Mouse (Mus musculus) limb, embryonic 10.5 days (tissue): ENCODE results near the gene Pmm1. TPM values are rescaled to one million over a fixed set of nuclear protein-coding genes. Genes with fewer than 3 reads are reported as not detected.
"Not testable (repeated sequence)": the region's sequence is repeated elsewhere in the genome, so short reads cannot be mapped to it uniquely, and the experiment has no call there.

Experiments
- DNase-seq: peaks from one replicate; pipeline ENCODE4 v3.0.0-alpha.2; 2017; ENCODE audit warnings: low spot score
- H3K27ac ChIP-seq: fragments of 300-500 bp; sonication (generic); 2 replicates; pipeline ENCODE4 v1.5.1; 2016; ENCODE audit warnings: mild to moderate bottlenecking
- H3K27me3 ChIP-seq: fragments of 300-500 bp; sonication (generic); 2 replicates; pipeline ENCODE4 v1.6.1; 2016; ENCODE audit warnings: low read depth, mild to moderate bottlenecking; ENCODE audit not compliant: poor library complexity, severe bottlenecking
- H3K36me3 ChIP-seq: fragments of 300-500 bp; sonication (generic); 2 replicates; pipeline ENCODE4 v1.6.1; 2016; ENCODE audit warnings: mild to moderate bottlenecking, moderate library complexity
- H3K4me1 ChIP-seq: fragments of 300-500 bp; sonication (generic); 2 replicates; pipeline ENCODE4 v1.6.1; 2016
- H3K4me3 ChIP-seq: fragments of 300-500 bp; sonication (generic); 2 replicates; pipeline ENCODE4 v1.5.1; 2016; ENCODE audit warnings: mild to moderate bottlenecking, moderate library complexity
- H3K9me3 ChIP-seq: fragments of 300-500 bp; sonication (generic); replicated peaks from 2 replicates; pipeline ENCODE4 v1.6.1; 2016; ENCODE audit warnings: mild to moderate bottlenecking
- WGBS: fragments of 180-500 bp; shearing (Covaris S2); methylation state at CpG from one replicate; pipeline ENCODE4 v1.1.7; 2016; 5-methylcytosine and 5-hydroxymethylcytosine counted together
- polyA plus RNA-seq: library from polyadenylated mRNA; unstranded; fragments of >200 nt; fragmentation: Nextera tagmentation; extraction: Ambion mirVana; gene quantifications from 2 replicates; pipeline ENCODE4 v1.2.1, GENCODE M21; 2016

Gene Pmm1
- polyA plus RNA-seq, 1 experiment from 2014 or later: 18.1 TPM

DNA sequence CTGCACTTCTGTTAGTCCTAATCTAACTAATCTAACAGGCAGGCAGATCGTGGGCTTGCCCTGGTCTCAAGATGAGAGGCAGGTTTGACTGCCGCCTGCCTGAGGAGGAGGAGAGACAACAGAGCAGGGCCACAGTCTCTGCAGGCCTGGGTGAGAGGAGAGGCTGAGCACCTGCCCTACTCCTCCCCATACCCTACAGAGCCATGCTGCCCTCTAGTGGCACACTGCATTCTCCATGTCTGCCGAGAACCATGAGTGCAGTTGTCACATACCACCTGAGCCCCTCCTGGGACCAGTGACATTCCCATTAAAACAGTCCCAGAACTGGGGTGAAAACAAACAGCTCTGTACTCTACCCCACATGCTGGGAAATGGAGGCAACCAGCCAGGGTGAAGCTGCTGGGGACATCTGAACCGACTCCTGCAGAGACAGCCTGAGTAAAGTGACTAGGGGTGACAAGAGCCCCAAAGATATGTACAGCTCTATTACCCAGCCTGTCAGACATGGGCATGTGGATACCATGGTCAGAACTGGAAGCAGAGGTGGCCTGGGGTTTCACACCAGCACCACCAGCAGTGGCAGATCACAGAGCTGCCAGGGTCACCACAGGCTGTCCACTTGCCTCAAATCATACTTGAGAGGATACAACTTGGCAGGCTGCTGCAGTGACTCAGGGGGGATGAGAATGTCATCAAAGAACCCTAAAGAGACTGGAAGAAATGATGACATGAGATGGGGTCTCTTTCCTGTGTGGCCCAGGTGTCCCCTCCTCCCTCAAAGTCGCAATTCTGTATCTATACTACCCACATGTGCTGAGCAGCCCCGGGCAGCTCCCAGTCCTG is 42.9 kb downstream of the Pmm1 start:
- Histone ChIP-seq H3K9me3 (no peaks in the 10 kb centered on the region), H3K27me3 (no peaks in the 10 kb centered on the region), H3K36me3 (peaks cover 87% of the 10 kb centered on the region), H3K4me1 (no peaks in the 10 kb centered on the region), H3K27ac (no peak overlapping the region), H3K4me3 (no peak overlapping the region)
- peak; percentile 70 for DNase-seq
- WGBS: 61% methylated on average over 6 of the region's 6 CpGs

DNA sequence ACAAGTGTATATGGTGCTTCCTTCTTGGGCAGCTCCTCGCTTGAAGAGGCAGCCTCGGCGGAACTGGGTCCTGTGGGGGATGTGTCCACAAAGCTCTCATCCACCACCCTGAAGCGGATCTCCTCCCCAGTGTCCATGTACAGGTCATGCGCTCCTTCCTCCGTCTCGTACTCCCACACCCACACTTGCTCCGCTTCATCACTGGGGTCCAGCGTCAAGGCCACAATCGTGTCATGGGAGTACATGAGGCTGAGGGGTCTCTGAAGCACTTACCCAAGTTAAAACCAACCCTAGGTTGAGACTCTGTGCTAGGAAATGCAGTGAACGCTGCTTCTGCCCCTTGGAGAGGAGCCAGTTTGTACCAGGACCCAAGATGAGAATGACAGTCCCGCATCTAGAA is 43.5 kb downstream of the Pmm1 start:
- Histone ChIP-seq H3K4me1 (no peaks in the 10 kb centered on the region), H3K27me3 (no peaks in the 10 kb centered on the region), H3K9me3 (no peaks in the 10 kb centered on the region), H3K27ac (no peak overlapping the region), H3K4me3 (no peak overlapping the region), H3K36me3 (peaks cover 88% of the 10 kb centered on the region)
- 94% methylated on average over 12 of the region's 12 CpGs for WGBS
- DNase-seq: no peak

DNA sequence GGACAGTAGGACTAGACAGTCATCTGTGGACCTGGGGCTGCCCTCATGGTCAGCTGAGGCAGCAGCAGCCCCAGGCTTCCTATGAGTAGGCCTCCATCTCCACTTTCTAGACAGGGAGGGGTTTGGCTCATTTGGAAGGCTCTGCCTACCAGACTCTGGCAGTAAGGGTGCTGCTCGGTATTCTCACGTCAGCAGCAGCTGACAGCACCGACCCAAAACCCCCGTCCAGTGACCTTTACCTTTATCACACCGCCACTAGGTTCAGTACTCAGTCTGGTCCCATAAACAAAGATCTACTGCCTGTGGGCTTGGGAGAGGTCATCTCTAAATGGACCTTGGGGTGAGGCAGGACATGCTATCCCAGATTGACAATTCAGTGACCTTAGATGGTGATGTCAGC is 45.1 kb downstream of the Pmm1 start:
- H3K36me3 ChIP-seq: peaks cover 91% of the 10 kb centered on the region
- no peaks in the 10 kb centered on the region for H3K27me3 ChIP-seq
- no peak for DNase-seq
- no peak overlapping the region for H3K4me3 ChIP-seq
- WGBS: 88% methylated on average over 5 of the region's 5 CpGs
- H3K4me1 ChIP-seq: no peaks in the 10 kb centered on the region
- no peaks in the 10 kb centered on the region for H3K9me3 ChIP-seq
- H3K27ac ChIP-seq: no peak overlapping the region

DNA sequence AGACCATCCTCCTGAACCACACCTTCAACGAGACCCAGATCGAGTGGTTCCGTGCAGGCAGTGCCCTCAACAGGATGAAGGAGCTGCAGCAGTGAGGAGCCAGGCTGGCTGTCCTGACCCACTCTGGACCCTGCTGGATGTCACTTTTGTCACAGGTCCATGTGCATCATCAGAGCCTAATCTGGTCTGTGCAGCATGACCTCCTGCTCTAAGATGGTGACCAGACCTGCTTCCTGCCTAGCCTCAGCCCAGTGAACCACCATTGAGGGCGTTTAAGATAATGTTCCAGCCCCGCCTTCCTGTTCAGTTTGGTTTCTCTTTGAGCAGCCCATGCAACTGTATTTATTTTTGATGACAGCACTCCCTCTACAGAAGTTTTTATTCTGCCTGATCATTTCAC is 46.1 kb downstream of the Pmm1 start:
- no peak overlapping the region for H3K4me3 ChIP-seq
- no peak overlapping the region for H3K27ac ChIP-seq
- no peaks in the 10 kb centered on the region for H3K27me3 ChIP-seq
- no peaks in the 10 kb centered on the region for H3K4me1 ChIP-seq
- H3K9me3 ChIP-seq: no peaks in the 10 kb centered on the region
- no peak for DNase-seq
- peaks cover 95% of the 10 kb centered on the region for H3K36me3 ChIP-seq
- 86% methylated on average over 5 of the region's 5 CpGs for WGBS

DNA sequence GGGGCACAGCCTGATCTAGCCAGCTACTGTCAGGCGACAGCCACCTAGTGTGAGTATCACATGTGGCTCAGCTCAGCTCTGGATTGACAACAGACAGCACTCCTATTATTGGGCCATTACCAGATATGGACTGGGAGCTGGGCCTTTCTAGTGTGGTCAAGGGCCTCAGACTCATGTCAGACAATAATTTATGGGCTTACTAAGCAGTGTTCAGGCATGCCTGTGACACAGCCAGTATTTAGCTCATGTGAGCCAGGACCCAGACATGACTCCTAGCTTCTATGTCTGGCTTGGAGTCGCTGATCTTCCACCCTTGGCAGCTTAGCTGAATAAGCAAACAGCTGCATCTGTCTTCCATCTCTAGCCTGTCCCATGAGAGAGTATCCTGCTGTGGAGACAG is 48.2 kb downstream of the Pmm1 start:
- no peak for DNase-seq
- WGBS: 80% methylated on average over 2 of the region's 2 CpGs
- Histone ChIP-seq H3K9me3 (no peaks in the 10 kb centered on the region), H3K4me1 (no peaks in the 10 kb centered on the region), H3K27me3 (no peaks in the 10 kb centered on the region), H3K27ac (no peak overlapping the region), H3K4me3 (no peak overlapping the region), H3K36me3 (peaks cover 100% of the 10 kb centered on the region)

DNA sequence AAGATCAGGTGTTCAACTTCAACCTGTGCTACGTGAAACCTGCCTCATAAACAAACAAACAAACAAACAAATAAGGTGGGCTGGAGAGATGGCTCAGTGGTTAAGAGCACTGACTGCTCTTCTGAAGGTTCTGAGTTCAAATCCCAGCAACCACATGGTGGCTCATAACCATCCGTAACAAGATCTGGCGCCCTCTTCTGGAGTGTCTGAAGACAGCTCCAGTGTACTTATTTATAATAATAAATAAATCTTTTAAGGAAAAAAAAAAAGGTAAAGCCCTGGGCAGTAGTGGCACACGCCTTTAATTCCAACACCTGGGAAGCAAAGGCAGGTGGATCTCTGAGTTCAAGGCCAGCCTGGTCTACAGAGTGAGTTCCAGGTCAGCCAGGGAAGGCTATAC is 52.0 kb downstream of the Pmm1 start:
- H3K27ac ChIP-seq, H3K27me3 ChIP-seq, DNase-seq, H3K9me3 ChIP-seq, H3K4me3 ChIP-seq, H3K4me1 ChIP-seq: not testable (repeated sequence)
- H3K36me3 ChIP-seq: peaks cover 100% of the 10 kb centered on the region
- WGBS: 86% methylated on average over 4 of the region's 4 CpGs

DNA sequence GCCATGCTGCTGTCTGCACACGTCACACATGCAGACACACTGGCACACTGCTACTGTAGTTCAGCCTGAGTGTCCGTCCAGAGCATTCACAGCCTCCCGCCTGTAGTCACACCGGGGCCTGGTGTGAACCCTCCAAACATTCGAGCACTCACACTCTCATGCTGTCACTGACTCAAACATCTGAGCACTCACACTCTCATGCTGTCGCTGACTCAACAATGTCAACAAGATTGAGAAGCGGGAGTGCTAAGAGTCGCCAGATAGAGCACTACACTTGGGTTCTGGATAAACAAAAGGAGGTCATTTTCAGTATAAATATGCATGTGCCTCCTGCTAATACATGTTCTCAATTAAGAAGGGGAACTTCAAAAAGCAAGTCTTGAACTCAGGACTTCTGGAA is 52.8 kb downstream of the Pmm1 start:
- Histone ChIP-seq H3K9me3 (no peaks in the 10 kb centered on the region), H3K27me3 (no peaks in the 10 kb centered on the region), H3K4me3 (no peak overlapping the region), H3K4me1 (no peaks in the 10 kb centered on the region), H3K27ac (no peak overlapping the region), H3K36me3 (peaks cover 100% of the 10 kb centered on the region)
- WGBS: 93% methylated on average over 8 of the region's 8 CpGs
- no peak for DNase-seq

DNA sequence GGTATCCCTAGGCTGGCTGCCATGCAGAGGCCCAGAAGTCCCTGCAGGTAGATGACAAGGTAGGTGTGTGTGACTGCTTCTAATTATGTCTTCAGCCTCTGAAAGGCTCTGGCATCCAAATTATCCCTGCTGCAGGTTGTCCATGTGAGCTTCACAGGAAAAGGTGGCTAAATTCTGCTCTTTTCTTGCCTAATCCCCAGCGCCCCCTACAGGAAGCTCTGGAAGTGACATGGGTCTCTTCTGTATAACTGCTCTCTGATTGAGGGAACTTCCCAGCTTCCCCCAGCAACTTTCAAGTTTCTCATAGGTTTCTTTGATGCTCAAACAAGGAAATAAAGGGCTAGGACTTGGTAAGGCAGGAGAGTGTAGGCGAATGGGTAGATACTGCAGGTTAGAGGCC is 55.8 kb downstream of the Pmm1 start:
- Histone ChIP-seq H3K27ac (no peak overlapping the region), H3K27me3 (no peaks in the 10 kb centered on the region), H3K4me3 (no peak overlapping the region), H3K36me3 (peaks cover 100% of the 10 kb centered on the region), H3K9me3 (no peaks in the 10 kb centered on the region), H3K4me1 (no peaks in the 10 kb centered on the region)
- DNase-seq: peak; percentile 80
- 38% methylated on average over 2 of the region's 2 CpGs for WGBS

Other genes with a start within 250 kb of the Pmm1 start
- gene Zc3h7b, start 215.9 kb downstream of the Pmm1 start, polyA plus RNA-seq: 51.7 and 57.5 TPM in 2 replicates
- gene Rangap1, start 215.4 kb downstream of the Pmm1 start, polyA plus RNA-seq: 150 and 166 TPM in 2 replicates
- gene Tef, start 158.5 kb downstream of the Pmm1 start, polyA plus RNA-seq: 13.4 and 16.5 TPM in 2 replicates
- gene Tob2, start 102.1 kb downstream of the Pmm1 start, polyA plus RNA-seq: 18.3 and 19.8 TPM in 2 replicates
- 256 and 300 TPM in 2 replicates for gene Phf5a, start 89.0 kb downstream of the Pmm1 start, polyA plus RNA-seq
- 170 and 172 TPM in 2 replicates for gene Aco2, start 88.6 kb downstream of the Pmm1 start, polyA plus RNA-seq
- 75.5 and 86.6 TPM in 2 replicates for gene Polr3h, start 34.7 kb downstream of the Pmm1 start, polyA plus RNA-seq
- gene Csdc2, start 24.2 kb downstream of the Pmm1 start, polyA plus RNA-seq: 3.7 and 5.7 TPM in 2 replicates
- gene 1700029P11Rik, start 19.6 kb upstream of the Pmm1 start, polyA plus RNA-seq: not detected in 2 replicates
- 112 and 113 TPM in 2 replicates for gene Xrcc6, start 26.9 kb upstream of the Pmm1 start, polyA plus RNA-seq
- gene Desi1, start 72.9 kb upstream of the Pmm1 start, polyA plus RNA-seq: 33.7 and 40.3 TPM in 2 replicates
- gene Snu13, start 86.7 kb upstream of the Pmm1 start, polyA plus RNA-seq: 379 and 421 TPM in 2 replicates
- not detected in 2 replicates for gene 4930407I10Rik, start 98.2 kb upstream of the Pmm1 start, polyA plus RNA-seq
- not detected in 2 replicates for gene Mei1, start 109.1 kb upstream of the Pmm1 start, polyA plus RNA-seq
- gene Ccdc134, start 167.0 kb upstream of the Pmm1 start, polyA plus RNA-seq: 22.8 and 23.6 TPM in 2 replicates
- 182 and 190 TPM in 2 replicates for gene Srebf2, start 186.3 kb upstream of the Pmm1 start, polyA plus RNA-seq